Mouse (Mus musculus) intestine, postnatal 0 days (tissue): ENCODE results near the gene Stard10. TPM values are rescaled to one million over a fixed set of nuclear protein-coding genes. Genes with fewer than 3 reads are reported as not detected.
A peak's percentile ranks its signal among the peaks of the same experiment; 100 is the strongest.

Source experiments
- ATAC-seq: fragments of 200-750 bp; cut with Nextera tagmentation; 2 replicates; pipeline ENCODE4 v1.8.0; 2017; ENCODE audit warnings: mild to moderate bottlenecking, moderate TSS enrichment, moderate library complexity
- H3K27ac ChIP-seq: fragments of 300-500 bp; sonication (generic); 2 replicates; pipeline ENCODE4 v1.5.1; 2014; ENCODE audit warnings: mild to moderate bottlenecking, low read depth, low read length, moderate library complexity
- H3K27me3 ChIP-seq: fragments of 300-500 bp; sonication (generic); replicated peaks from 2 replicates; pipeline ENCODE4 v1.6.1; 2014; ENCODE audit warnings: low read length, mixed read lengths; ENCODE audit not compliant: control insufficient read depth, insufficient read depth
- H3K36me3 ChIP-seq: fragments of 300-500 bp; sonication (generic); 2 replicates; pipeline ENCODE4 v1.6.1; 2014; ENCODE audit warnings: mild to moderate bottlenecking, moderate library complexity; ENCODE audit not compliant: control insufficient read depth, insufficient read depth
- H3K4me1 ChIP-seq: fragments of 300-500 bp; sonication (generic); replicated peaks from 2 replicates; pipeline ENCODE4 v1.6.1; 2014; ENCODE audit warnings: antibody characterized with exemption, low read length, mixed read lengths; ENCODE audit not compliant: control insufficient read depth, insufficient read depth
- H3K4me2 ChIP-seq: fragments of 300-500 bp; sonication (generic); replicated peaks from 2 replicates; pipeline ENCODE4 v1.6.1; 2014; ENCODE audit warnings: low read depth, mild to moderate bottlenecking, moderate library complexity
- H3K4me3 ChIP-seq: fragments of 300-500 bp; sonication (generic); 2 replicates; pipeline ENCODE4 v1.5.1; 2014; ENCODE audit warnings: low read depth, low read length
- H3K9ac ChIP-seq: fragments of 300-500 bp; sonication (generic); 2 replicates; pipeline ENCODE4 v1.6.1; 2014; ENCODE audit warnings: mild to moderate bottlenecking, low read depth, low read length
- H3K9me3 ChIP-seq: fragments of 300-500 bp; sonication (generic); 2 replicates; pipeline ENCODE4 v1.6.1; 2016; ENCODE audit warnings: mixed run types; ENCODE audit not compliant: control insufficient read depth
- CTCF ChIP-seq: sonication (generic); IDR thresholded peaks from 2 replicates; pipeline ENCODE4 v1.5.1; 2016; ENCODE audit warnings: low read depth, mild to moderate bottlenecking, control low read depth, antibody characterized with exemption, moderate library complexity
- WGBS: fragments of 180-500 bp; shearing (Covaris S2); extraction: QIAGEN DNeasy Blood & Tissue Kit; methylation state at CpG from one replicate; pipeline ENCODE4 v1.1.7; 2014; 5-methylcytosine and 5-hydroxymethylcytosine counted together
- polyA plus RNA-seq: library from polyadenylated mRNA; unstranded; fragments of >200 nt; fragmentation: Nextera tagmentation; extraction: Ambion mirVana; gene quantifications from 2 replicates; pipeline ENCODE4 v1.2.1, GENCODE M21; 2015

The Stard10 gene
- polyA plus RNA-seq, 1 experiment from 2014 or later: 71.7 TPM

DNA sequence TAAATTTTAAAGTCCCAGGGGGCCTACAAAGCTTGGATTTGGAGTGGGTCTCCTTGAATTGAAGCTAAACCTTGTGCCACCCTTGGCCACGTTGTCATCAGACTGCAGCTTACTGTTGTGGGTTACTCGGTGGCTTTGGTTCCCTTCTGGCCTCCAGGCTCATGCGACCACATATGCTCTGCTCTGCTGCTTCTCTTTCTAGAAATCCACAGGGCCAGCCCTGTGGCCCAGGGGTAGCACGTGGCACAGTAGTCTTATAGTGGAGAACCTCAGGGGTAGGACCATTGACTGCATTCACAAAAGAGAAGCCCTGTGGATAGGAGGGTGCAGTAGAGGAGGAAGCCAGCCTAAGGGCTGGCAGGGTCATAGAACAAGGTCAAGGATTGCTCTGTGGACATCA is 35.5 kb downstream of the Stard10 start:
- H3K4me3 ChIP-seq: no peak overlapping the region
- no peak overlapping the region for H3K9ac ChIP-seq
- H3K4me1 ChIP-seq: no peaks in the 10 kb centered on the region
- no peak overlapping the region for H3K4me2 ChIP-seq
- H3K36me3 ChIP-seq: no peaks in the 10 kb centered on the region
- no peak for ATAC-seq
- no peaks in the 10 kb centered on the region for H3K9me3 ChIP-seq
- no peak for TF ChIP-seq CTCF
- no peaks in the 10 kb centered on the region for H3K27me3 ChIP-seq
- H3K27ac ChIP-seq: no peak overlapping the region
- WGBS: 85% methylated on average over 4 of the region's 4 CpGs

DNA sequence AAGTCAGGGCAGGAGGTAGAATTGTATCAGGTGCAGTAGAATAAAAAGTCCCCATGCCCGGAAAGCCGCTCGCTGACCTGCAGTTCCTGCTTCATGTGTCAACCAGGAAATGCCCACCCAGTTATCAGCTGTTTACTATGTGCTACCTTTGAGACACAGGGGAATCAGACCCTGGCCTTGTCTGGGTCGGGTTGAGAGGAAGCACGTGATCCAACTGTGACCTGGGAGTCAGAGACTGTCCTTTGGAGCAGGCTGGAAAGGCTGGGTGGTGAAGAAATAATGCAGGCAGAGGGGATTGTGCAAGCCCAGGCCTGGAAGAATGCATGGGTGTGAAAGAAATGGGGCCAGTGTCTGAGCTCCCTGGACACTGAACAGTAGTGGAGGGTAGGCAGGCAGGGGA is 37.5 kb downstream of the Stard10 start:
- Histone ChIP-seq H3K4me2 (peak overlapping the region; percentile 28), H3K36me3 (no peaks in the 10 kb centered on the region), H3K4me3 (no peak overlapping the region), H3K9ac (peak overlapping the region; percentile 22; the same call in 1 of the 2 replicates), H3K27ac (peak overlapping the region; percentile 79), H3K27me3 (no peaks in the 10 kb centered on the region), H3K4me1 (no peaks in the 10 kb centered on the region), H3K9me3 (no peaks in the 10 kb centered on the region)
- 33% methylated on average over 5 of the region's 5 CpGs for WGBS
- peak; percentile 90 for ATAC-seq
- no peak for TF ChIP-seq CTCF

DNA sequence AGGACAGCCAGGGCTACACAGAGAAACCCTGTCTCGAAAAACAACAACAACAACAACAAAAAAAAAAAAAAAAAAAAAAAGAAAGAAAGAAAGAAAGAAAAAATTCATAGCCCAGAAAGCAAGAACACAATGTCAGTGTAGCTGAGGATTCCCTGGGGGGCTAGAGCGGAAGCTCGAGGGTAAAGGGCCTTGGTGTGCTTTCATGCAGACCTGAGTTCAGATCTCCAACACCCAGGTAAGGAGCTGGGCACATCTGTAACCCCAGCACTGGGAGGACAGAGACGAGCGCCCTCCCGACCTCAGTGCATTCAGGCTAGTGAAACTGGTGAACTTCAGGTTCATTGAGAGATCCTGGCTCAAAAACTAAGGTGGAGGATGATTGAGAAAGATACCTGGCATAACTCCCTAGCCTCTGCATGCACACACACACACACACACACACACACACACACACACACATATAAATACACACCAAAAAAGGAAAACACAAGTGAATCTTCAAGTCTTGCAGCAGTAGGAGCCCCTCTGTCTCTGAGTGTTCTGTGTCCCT is 38.7 kb downstream of the Stard10 start:
- Histone ChIP-seq H3K4me3 (no peak overlapping the region), H3K4me1 (no peaks in the 10 kb centered on the region), H3K27me3 (no peaks in the 10 kb centered on the region), H3K36me3 (no peaks in the 10 kb centered on the region), H3K27ac (no peak overlapping the region), H3K4me2 (no peak overlapping the region), H3K9ac (no peak overlapping the region), H3K9me3 (no peaks in the 10 kb centered on the region)
- WGBS: 91% methylated on average over 6 of the region's 6 CpGs
- ATAC-seq: no peak
- TF ChIP-seq CTCF: no peak

DNA sequence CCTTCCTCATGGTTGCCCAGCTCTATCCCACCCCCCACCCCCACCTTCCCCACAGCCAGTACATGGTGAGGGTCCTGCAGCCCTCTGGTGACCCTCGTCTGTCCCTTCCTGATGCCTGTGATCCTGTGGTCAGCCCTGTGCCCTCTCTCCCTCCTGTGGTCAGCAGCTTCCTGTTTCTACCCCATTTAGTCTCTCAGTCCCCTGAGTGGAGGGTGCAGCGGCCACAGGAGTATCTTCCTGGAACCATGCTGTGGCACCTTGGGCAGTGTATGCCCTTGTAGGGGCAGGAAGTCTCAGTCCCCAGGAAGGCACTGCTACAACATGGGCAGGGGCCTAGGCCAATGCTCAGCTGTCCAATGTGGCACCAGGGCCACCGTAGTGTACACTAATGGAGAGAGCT is 40.0 kb downstream of the Stard10 start:
- TF ChIP-seq CTCF: no peak
- no peak for ATAC-seq
- H3K4me3 ChIP-seq: no peak overlapping the region
- H3K27me3 ChIP-seq: no peaks in the 10 kb centered on the region
- WGBS: 72% methylated on average over 3 of the region's 3 CpGs
- H3K27ac ChIP-seq: no peak overlapping the region
- H3K4me1 ChIP-seq: no peaks in the 10 kb centered on the region
- H3K9me3 ChIP-seq: no peaks in the 10 kb centered on the region
- no peaks in the 10 kb centered on the region for H3K36me3 ChIP-seq
- no peak overlapping the region for H3K4me2 ChIP-seq
- H3K9ac ChIP-seq: no peak overlapping the region

DNA sequence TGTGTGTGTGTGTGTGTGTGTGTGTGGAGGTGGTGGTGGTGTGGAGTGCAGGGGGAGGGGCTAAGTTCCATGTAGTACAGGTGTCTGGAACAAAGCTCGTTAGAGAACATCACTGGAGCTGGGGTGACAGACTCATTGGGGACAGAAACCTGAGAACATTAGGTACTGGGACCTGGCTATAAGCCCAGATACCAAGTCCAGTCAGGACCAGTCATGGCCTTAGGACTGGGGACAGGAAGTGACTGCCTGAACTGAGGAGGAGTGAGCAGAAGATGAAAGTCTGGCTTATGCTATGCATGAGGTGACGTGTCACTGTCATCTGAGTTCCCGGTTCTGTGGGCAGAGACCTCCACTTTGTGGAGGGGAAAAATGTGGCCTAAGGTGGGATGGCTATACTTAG is 43.5 kb downstream of the Stard10 start:
- no peak overlapping the region for H3K4me2 ChIP-seq
- H3K27me3 ChIP-seq: no peaks in the 10 kb centered on the region
- no peaks in the 10 kb centered on the region for H3K36me3 ChIP-seq
- WGBS: 54% methylated on average over 3 of the region's 3 CpGs
- no peak overlapping the region for H3K9ac ChIP-seq
- H3K27ac ChIP-seq: no peak overlapping the region
- no peak for ATAC-seq
- H3K4me3 ChIP-seq: no peak overlapping the region
- no peaks in the 10 kb centered on the region for H3K4me1 ChIP-seq
- no peaks in the 10 kb centered on the region for H3K9me3 ChIP-seq
- TF ChIP-seq CTCF: no peak

DNA sequence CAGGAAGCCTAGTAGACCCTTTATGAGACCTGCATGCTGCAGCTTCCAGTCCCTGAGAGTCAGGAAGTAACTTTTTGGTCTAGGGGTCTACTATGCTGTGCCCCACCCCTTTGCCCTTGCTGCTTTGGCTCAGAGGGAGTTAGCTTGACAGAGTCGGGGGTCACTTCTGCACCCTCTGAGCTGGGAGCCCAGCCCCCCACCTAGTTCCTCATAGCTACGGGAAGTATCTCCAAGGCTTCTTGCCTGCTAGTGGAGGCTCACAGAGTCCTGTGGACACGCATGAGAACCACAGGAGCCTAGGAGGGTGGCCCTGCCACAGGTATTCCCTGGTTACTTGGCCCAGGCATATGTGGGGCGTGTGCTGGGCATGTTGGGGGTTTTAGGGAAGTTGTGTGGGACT is 44.1 kb downstream of the Stard10 start:
- Histone ChIP-seq H3K4me3 (no peak overlapping the region), H3K9ac (no peak overlapping the region), H3K27ac (no peak overlapping the region; the same call in 1 of the 2 replicates), H3K4me1 (no peaks in the 10 kb centered on the region), H3K36me3 (no peaks in the 10 kb centered on the region), H3K4me2 (no peak overlapping the region), H3K27me3 (no peaks in the 10 kb centered on the region), H3K9me3 (no peaks in the 10 kb centered on the region)
- 79% methylated on average over 4 of the region's 4 CpGs for WGBS
- TF ChIP-seq CTCF: no peak
- no peak for ATAC-seq

- ATAC-seq: peak; percentile 14; the same call in 1 of the 2 replicates
These were observed 44.9 kb downstream of the Stard10 start for GRCm38 (mm10) chr7:101361767-101362166.

More at GRCm38 (mm10) chr7:101361767-101362166, 44.9 kb downstream of the Stard10 start:
- Histone ChIP-seq H3K4me1 (no peaks in the 10 kb centered on the region), H3K36me3 (no peaks in the 10 kb centered on the region), H3K4me3 (no peak overlapping the region), H3K9ac (no peak overlapping the region), H3K27ac (no peak overlapping the region), H3K27me3 (no peaks in the 10 kb centered on the region), H3K9me3 (no peaks in the 10 kb centered on the region), H3K4me2 (0 out of 2 replicates have a peak overlapping the region, but pooled peaks have one; percentile 0)
- TF ChIP-seq CTCF: no peak
- WGBS: 35% methylated on average over 4 of the region's 4 CpGs
